9 mouse cellular contexts compared by ENCODE assay signal in the genomic region with DNA sequence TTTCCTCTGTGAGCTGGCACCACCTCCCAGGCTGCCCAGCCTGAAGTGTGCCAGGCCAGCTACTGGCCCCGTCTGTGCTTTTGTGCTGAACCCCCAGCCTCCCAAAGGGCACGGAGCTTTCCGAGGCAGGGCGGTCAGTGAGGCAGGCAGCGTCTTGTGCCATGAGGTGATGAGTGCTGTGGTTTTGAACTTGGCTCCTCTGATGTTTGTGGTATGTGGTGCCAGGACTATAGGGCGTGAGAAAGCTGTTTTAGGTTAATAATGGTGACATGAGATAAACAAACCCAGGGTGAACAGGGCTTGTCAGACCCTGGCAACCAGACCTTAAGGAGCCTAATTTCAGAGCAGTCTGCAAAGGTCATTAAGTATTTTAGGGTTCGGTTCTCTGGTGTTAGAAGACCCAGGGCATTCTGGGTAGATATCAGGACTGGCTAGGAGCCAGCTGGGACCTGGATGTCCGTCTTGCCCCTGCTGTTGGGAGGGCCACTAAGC.
DNase-seq lines count a peak whose midpoint lies in the region; ATAC-seq and TF ChIP-seq lines count a peak whose summit lies in the region.
"Had no signal": no experiment of that assay in that cellular context is flagged by ENCODE, and none has a peak within 500 bp of the region (broad histone marks: within the 10 kb centered on the region; RNA-seq: fewer than 3 reads in every experiment).

No protein-coding gene starts in this region.

- 0 out of 2 replicates have a peak, but pooled peaks cover under 1% of the 10 kb centered on the region for H3K36me3 ChIP-seq in lung, embryonic 16.5 days (ENCODE audit: control insufficient read depth, insufficient read depth, low read length)
- H3K36me3 ChIP-seq in lung, postnatal 0 days (ENCODE audit: insufficient read depth, low read length), result no peaks in the 10 kb centered on the region
- 0 out of 2 replicates have a peak, but pooled peaks cover 2% of the 10 kb centered on the region for H3K36me3 ChIP-seq in kidney, embryonic 15.5 days

- ATAC-seq in lung, embryonic 16.5 days (ENCODE audit: low read depth), result no peak
- no peak for ATAC-seq in lung, postnatal 0 days
- peak; percentile 37 for ATAC-seq in monocyte, adult 5-6 weeks (replicated peaks; ENCODE audit: insufficient number of reproducible peaks, low FRiP score, low TSS enrichment, poor library complexity, severe bottlenecking)
- ATAC-seq in kidney, embryonic 15.5 days (replicated peaks; ENCODE audit: low FRiP score), result no peak

- 41% methylated on average over 8 of the region's 8 CpGs for WGBS in lung, embryonic 16.5 days
- 46% methylated on average over 8 of the region's 8 CpGs for WGBS in lung, postnatal 0 days
- 57% methylated on average over 8 of the region's 8 CpGs for WGBS in kidney, embryonic 15.5 days

- H3K9me3 ChIP-seq in lung, embryonic 16.5 days (ENCODE audit: control insufficient read depth, low read length), result no peaks in the 10 kb centered on the region
- H3K9me3 ChIP-seq in lung, postnatal 0 days (ENCODE audit: low read length), result no peaks in the 10 kb centered on the region
- no peaks in the 10 kb centered on the region for H3K9me3 ChIP-seq in kidney, embryonic 15.5 days (replicated peaks)

- TF ChIP-seq EP300 in lung, postnatal 0 days (IDR thresholded peaks at IDR 0.05), result no peak

- no peak overlapping the region for H3K4me2 ChIP-seq in lung, embryonic 16.5 days (ENCODE audit: low read depth, low read length)
- no peak overlapping the region for H3K4me2 ChIP-seq in lung, postnatal 0 days (replicated peaks; ENCODE audit: low read depth, low read length)
- H3K4me2 ChIP-seq in kidney, embryonic 15.5 days, result no peak overlapping the region

- no peak overlapping the region for H3K4me3 ChIP-seq in lung, embryonic 16.5 days (ENCODE audit: low read length)
- no peak overlapping the region for H3K4me3 ChIP-seq in lung, postnatal 0 days (ENCODE audit: low read depth, low read length)
- no peak overlapping the region for H3K4me3 ChIP-seq in kidney, embryonic 15.5 days (replicated peaks)
- H3K4me3 ChIP-seq: erythroblast, embryonic 14.5 days had no signal

- 0 out of 2 replicates have a peak overlapping the region, but pooled peaks have one; percentile 23 for H3K27ac ChIP-seq in lung, embryonic 16.5 days (ENCODE audit: low read length)
- H3K27ac ChIP-seq in lung, postnatal 0 days (ENCODE audit: low read length), result no peak overlapping the region
- H3K27ac ChIP-seq in kidney, embryonic 15.5 days, result no peak overlapping the region

- TF ChIP-seq CTCF in lung, postnatal 0 days (IDR thresholded peaks at IDR 0.05), result no peak

- peaks cover 12% of the 10 kb centered on the region; the same call in 1 of the 2 replicates for H3K4me1 ChIP-seq in lung, embryonic 16.5 days (replicated peaks; ENCODE audit: control insufficient read depth, insufficient read depth, low read length)
- H3K4me1 ChIP-seq in lung, postnatal 0 days (ENCODE audit: insufficient read depth, low read depth, low read length), result no peaks in the 10 kb centered on the region
- H3K4me1 ChIP-seq in kidney, embryonic 15.5 days, result peaks cover 29% of the 10 kb centered on the region

- no peak overlapping the region for H3K9ac ChIP-seq in lung, embryonic 16.5 days (ENCODE audit: low read length)
- H3K9ac ChIP-seq in lung, postnatal 0 days (replicated peaks; ENCODE audit: low read depth), result no peak overlapping the region
- H3K9ac ChIP-seq in kidney, embryonic 15.5 days, result no peak overlapping the region

- peak; percentile 61 for DNase-seq in cerebellum, adult 9-10 months
- no peak for DNase-seq in cerebellum, adult 11 months
- DNase-seq in lung, postnatal 0 days (ENCODE audit: low spot score), result no peak
- DNase-seq in heart, adult 9 months (ENCODE audit: low spot score in 2 of 2), result peak; percentile 61 to 62
- no peak for DNase-seq in right cerebral cortex, postnatal 25 days

- H3K27me3 ChIP-seq in lung, embryonic 16.5 days (ENCODE audit: control insufficient read depth, insufficient read depth, low read depth, low read length), result no peaks in the 10 kb centered on the region
- H3K27me3 ChIP-seq in lung, postnatal 0 days (replicated peaks; ENCODE audit: insufficient read depth, low read length), result no peaks in the 10 kb centered on the region
- H3K27me3 ChIP-seq in kidney, embryonic 15.5 days, result no peaks in the 10 kb centered on the region

Comparison
In these comparisons a context has a peak if more than half of its experiments do, and no peak if none do; other contexts are left out.
1. DNase-seq: peak in cerebellum, adult 9-10 months (single experiment) and heart, adult 9 months (2 of 2); none in cerebellum, adult 11 months (single experiment), lung, postnatal 0 days (single experiment) and right cerebral cortex, postnatal 25 days (single experiment).